Mouse (Mus musculus): ENCODE results near the gene Prtn3.

The Prtn3 gene

DNA sequence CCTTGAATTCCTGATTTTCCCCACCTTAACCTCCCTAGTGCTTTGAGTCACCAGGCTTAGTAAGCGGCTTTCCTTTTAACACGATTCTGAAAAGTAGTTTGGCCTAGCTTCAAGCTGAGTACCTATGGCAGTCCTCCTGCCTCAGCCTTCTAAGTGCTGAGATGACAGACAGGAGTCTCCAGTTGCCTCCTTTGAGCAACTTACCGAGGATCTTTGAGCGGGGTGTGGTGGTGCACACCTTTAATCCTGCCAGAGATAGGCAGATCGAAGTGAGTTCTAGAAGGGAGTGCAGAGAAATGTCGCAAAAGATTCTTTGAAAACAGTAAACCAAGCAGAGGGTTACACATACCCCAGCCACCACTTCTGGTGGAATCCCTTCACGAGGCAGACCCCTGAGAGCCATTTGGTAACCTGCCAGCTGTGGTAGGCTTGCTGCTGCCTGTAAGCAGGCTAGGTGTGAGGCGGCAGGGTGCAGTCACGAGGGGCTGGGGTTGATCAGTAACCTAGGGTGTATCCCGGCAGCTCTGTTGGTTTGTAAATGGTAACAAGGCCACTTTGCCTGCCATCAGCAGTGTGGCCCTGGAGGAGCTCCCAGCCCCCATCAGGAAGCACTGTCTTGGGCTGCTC is 18.6 kb upstream of the Prtn3 start:
- 2% methylated on average over 10 of the region's 10 CpGs for WGBS

DNA sequence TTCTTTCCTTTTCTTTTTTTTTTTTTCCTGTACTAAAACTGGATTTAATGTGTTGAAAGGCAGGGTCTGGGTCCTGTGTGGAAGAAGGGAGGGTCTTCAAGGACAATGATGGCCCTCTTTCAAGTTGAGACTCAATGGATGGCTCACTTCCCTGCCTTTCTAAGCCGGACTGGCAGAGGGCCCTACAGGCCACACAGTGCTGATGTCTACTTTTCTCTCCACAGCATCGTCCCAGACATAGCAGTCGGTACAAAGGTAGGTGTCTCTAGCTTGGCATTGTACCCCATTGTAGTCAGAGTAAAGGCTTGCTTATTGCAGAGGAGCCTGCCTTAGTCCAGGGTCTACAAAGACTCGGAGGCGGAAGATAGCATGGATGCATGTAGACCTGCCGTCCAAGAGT is 18.0 kb upstream of the Prtn3 start:
- 16% methylated on average over 6 of the region's 6 CpGs for WGBS

GRCm38 (mm10) chr10:79856704-79857451 is 17.4 kb upstream of the Prtn3 start:
- WGBS: 20% methylated on average over 7 of the region's 7 CpGs

- WGBS: 6% methylated on average over 4 of the region's 4 CpGs
Observed at GRCm38 (mm10) chr10:79857452-79857811, 16.8 kb upstream of the Prtn3 start.

GRCm38 (mm10) chr10:79857894-79858293 is 16.4 kb upstream of the Prtn3 start:
- WGBS: 56% methylated on average over 2 of the region's 2 CpGs

DNA sequence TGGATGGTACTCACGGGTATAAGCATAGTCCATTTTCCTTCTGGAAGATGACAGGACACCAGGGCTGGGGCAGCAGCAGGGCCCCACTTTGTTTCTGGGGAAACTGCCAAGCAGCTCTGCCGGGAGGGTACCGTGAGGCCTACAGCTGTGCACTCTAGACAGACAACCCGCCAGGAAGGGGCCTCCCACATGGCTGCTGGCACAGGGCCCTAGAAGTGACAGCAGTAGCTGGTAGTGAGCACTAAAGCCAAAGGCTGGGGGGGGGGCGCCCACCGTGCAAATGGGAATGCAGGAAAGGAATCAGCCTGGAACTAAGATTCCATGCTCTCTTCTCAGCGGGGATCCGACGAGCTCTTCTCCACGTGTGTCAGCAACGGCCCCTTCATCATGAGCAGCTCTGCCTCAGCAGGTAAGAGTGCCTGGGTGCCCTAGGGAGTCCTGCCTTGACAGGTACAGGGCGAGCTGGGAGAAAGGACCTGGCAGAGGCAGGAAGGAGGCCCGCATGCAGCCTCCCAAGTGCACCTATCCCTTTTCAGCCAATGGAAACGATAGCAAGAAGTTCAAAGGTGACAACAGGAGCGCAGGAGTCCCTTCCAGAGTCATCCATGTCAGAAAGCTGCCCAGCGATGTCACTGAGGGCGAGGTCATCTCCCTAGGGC is 15.7 kb upstream of the Prtn3 start:
- WGBS: 25% methylated on average over 17 of the region's 17 CpGs

- 61% methylated on average over 11 of the region's 11 CpGs for WGBS
Observed at GRCm38 (mm10) chr10:79859116-79859515, 15.2 kb upstream of the Prtn3 start.

- 91% methylated on average over 26 of the region's 26 CpGs for WGBS
Observed at GRCm38 (mm10) chr10:79860079-79860911, 14.0 kb upstream of the Prtn3 start.

DNA sequence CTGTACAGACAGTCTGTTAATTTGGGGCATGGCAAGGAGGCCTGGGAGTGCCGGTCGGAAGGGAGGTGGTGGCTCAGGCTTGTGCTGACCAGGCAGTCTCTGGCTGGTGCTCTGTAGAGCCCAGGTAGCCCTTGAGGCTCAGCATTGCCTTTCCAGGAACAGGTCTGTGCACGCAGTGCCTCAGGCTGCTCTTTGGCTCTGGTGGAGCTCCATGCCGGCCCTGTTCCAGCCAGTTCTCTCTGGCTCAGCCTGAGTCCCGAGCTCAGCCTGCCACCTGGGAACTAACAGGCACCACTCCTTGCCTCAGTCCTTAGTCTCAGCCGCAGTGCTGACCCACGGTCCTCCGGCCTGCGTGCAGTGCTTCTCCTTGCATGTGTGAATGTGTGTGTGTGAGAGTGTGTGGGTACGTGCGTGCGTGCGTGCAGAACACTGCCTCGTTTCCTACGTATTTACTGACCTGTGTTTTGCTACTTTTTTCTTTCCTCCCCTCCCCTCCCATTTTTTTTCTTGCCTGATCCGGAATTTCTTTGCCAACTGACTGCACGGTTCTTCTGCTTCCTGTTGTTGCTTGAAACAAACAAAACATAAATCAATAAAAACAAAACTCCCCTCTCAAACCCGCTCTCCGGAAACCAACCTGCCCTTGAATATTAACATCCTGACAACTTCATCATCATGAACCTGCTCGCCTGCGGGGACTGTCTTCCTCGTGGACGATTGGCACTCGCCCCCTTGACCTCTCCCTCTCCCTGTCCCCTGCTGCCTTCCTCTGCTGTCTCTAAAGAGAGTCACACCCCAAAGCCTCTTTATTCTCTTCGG is 12.8 kb upstream of the Prtn3 start:
- 56% methylated on average over 25 of the region's 25 CpGs for WGBS

GRCm38 (mm10) chr10:79862049-79862788 is 12.1 kb upstream of the Prtn3 start:
- WGBS: 62% methylated on average over 23 of the region's 23 CpGs

DNA sequence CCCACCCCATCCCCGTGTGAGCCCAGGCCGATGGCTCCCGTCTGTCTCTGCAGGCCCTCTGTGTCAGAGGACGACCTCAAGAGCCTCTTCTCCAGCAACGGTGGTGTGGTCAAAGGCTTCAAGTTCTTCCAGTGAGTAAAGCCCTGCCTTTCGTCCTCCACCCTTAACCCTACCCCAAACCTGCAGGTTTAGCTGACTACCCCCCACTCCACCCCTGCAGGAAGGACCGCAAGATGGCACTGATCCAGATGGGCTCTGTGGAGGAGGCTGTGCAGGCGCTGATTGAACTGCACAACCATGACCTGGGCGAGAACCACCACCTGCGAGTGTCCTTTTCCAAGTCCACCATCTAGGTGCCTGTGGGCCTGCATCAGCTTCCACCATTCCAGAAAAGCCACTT is 11.4 kb upstream of the Prtn3 start:
- WGBS: 63% methylated on average over 10 of the region's 10 CpGs

- WGBS: 42% methylated on average over 10 of the region's 10 CpGs
Observed at GRCm38 (mm10) chr10:79864351-79865188, 9.7 kb upstream of the Prtn3 start.

GRCm38 (mm10) chr10:79865189-79865601 is 9.1 kb upstream of the Prtn3 start:
- WGBS: 54% methylated on average over 12 of the region's 12 CpGs

DNA sequence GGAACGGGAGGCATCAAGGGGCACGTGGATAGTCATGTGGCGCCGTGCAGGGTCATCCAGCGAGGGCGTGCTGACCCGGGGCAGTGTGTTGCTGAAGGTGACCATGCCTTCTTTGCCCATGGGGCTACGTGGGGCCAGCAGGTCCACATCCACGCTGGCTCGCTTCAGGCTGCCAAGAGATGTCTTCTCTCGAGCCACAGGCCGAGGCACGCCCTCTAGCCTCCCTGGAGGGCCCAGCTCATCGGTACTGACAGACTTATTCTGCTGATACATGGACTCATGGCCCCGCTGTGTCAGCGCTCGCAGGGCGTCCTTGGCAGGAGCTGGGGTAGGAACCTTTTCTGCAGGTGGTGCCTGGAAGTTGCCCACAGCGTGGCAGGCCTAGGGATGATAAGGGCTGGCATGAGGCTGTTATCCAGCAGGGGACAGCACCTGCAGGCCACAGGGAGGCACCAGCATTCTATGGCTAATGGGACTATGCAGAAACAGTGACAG is 8.4 kb upstream of the Prtn3 start:
- 73% methylated on average over 19 of the region's 19 CpGs for WGBS

DNA sequence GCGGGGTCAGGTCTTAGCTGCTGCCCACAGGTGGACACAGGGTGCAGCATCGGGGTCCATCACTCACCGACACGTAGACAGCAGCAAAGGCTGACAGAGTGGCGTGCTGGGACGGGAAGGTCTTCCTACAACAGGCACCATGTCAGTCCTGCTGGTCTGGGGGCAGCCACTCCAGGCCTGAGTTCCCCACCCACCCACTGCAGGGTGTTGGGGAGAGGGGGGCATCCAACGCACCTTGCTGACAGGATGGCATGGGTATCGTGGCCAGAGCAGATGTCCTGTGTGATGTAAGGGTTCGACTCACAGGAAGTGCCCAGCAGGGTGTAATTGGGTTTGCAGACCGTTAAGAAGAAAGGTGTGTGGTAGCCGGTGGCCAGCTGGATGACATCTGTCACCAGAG is 7.7 kb upstream of the Prtn3 start:
- WGBS: 82% methylated on average over 11 of the region's 11 CpGs

- 50% methylated on average over 8 of the region's 8 CpGs for WGBS
Observed at GRCm38 (mm10) chr10:79871845-79872244, 2.4 kb upstream of the Prtn3 start.

DNA sequence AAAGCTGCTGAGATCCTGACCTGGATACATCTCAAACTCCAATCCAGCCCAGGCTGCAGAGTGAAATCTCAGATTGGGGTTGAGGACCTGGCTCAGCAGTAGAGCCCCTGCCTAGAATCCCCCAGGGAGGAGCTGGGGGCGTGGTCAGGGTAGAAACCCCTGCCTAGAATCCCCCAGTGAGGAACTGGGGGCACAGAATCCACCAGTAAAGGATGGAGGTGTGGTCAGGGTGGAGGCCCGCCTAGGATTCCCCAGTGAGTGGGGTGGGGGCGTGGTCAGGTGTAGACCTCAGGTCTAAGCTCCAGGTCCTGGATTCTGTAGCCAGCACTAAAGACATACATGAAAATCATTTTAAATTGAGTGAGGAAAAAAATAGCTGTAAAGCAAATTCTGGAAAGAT is 1.4 kb upstream of the Prtn3 start:
- WGBS: 52% methylated on average over 3 of the region's 3 CpGs

GRCm38 (mm10) chr10:79873313-79873712 is 963 bp upstream of the Prtn3 start:
- WGBS: 12% methylated on average over 6 of the region's 6 CpGs

DNA sequence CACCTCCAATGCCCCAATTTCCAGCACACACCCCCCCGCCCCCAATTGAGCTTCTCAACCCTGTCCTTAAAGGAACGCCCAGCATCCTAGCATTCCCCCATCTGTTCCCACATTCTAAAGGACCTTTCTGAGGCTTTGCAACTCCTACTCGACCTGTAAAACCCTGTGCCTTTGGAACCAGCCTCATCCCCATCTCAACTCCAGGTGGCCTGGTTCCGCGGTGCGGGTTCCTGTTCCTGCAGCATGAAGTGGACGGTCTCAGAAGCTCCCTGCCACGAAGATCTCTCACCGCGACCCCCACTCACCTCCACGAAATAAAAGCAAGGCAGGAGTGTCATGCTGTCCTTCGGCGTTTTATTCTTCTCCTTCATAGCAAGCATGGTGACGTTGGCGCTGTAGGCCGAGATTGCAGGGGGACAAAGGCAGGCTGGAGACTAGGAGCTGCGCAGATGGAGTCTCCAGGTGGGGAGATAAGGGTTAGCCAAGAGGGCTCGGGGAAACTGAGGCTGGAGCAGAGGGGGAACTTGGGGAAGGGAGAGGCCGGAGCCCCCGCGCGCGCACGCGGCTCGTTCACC is 474 bp upstream of the Prtn3 start:
- WGBS: 2% methylated on average over 26 of the region's 26 CpGs

Measured in cerebral cortex, adult 2 months (tissue).